Mouse (Mus musculus): Measurements from ENCODE around the gene Hoxd3. TPM values are rescaled to one million over a fixed set of nuclear protein-coding genes. Genes with fewer than 3 reads are reported as not detected.
A peak's percentile ranks its signal among the peaks of the same experiment; 100 is the strongest.

Gene Hoxd3
- polyA plus RNA-seq, 3 experiments from 2014 or later = not detected

- ATAC-seq = no peak
Observed at GRCm38 (mm10) chr2:74693432-74693827, 18.3 kb upstream of the Hoxd3 start.

GRCm38 (mm10) chr2:74694066-74694465 is 17.7 kb upstream of the Hoxd3 start:
- no peak for ATAC-seq

- ATAC-seq = no peak
Observed at GRCm38 (mm10) chr2:74695383-74695782, 16.3 kb upstream of the Hoxd3 start.

- no peak for ATAC-seq
Observed at GRCm38 (mm10) chr2:74695813-74696430, 15.8 kb upstream of the Hoxd3 start.

GRCm38 (mm10) chr2:74696442-74697335 is 15.0 kb upstream of the Hoxd3 start:
- ATAC-seq = no peak

GRCm38 (mm10) chr2:74697567-74698121 is 14.1 kb upstream of the Hoxd3 start, which contains the start of gene Hoxd9:
Gene Hoxd9, plus strand, starts transcription at chr2:74697727.
- peak; percentile 46 for ATAC-seq

GRCm38 (mm10) chr2:74698201-74699052 is 13.3 kb upstream of the Hoxd3 start:
- ATAC-seq = no peak

GRCm38 (mm10) chr2:74699053-74699430 is 12.7 kb upstream of the Hoxd3 start:
- ATAC-seq = no peak

- no peak for ATAC-seq
Observed at GRCm38 (mm10) chr2:74699664-74700545, 11.8 kb upstream of the Hoxd3 start.

- no peak for ATAC-seq
Observed at GRCm38 (mm10) chr2:74700546-74701112, 11.1 kb upstream of the Hoxd3 start.

- ATAC-seq = peak; percentile 44
Observed at GRCm38 (mm10) chr2:74701949-74702819, 9.5 kb upstream of the Hoxd3 start.

- no peak for ATAC-seq
Observed at GRCm38 (mm10) chr2:74702820-74703219, 8.9 kb upstream of the Hoxd3 start.

GRCm38 (mm10) chr2:74703317-74703716 is 8.4 kb upstream of the Hoxd3 start:
- no peak for ATAC-seq

- no peak for ATAC-seq
Observed at GRCm38 (mm10) chr2:74703720-74704392, 7.9 kb upstream of the Hoxd3 start.

- ATAC-seq = no peak
Observed at GRCm38 (mm10) chr2:74704393-74704998, 7.2 kb upstream of the Hoxd3 start, which contains the start of gene Hoxd8. Gene Hoxd8, plus strand, starts transcription at chr2:74704615.

GRCm38 (mm10) chr2:74704999-74705466 is 6.7 kb upstream of the Hoxd3 start:
- peak; percentile 16 for ATAC-seq

- ATAC-seq = peak; percentile 33
Observed at GRCm38 (mm10) chr2:74705467-74706089, 6.1 kb upstream of the Hoxd3 start.

- no peak for ATAC-seq
Observed at GRCm38 (mm10) chr2:74706393-74706960, 5.2 kb upstream of the Hoxd3 start.
